Mouse (Mus musculus) gastrocnemius, postnatal 25 days (tissue): ENCODE results near the gene Serpina16. TPM values are rescaled to one million over a fixed set of nuclear protein-coding genes. Genes with fewer than 3 reads are reported as not detected.
"Not testable (repeated sequence)": the region's sequence is repeated elsewhere in the genome, so short reads cannot be mapped to it uniquely, and the experiment has no call there.

Experiments used
- DNase-seq: peaks from one replicate; pipeline ENCODE4 v3.0.0; 2022
- long read RNA-seq, 2 experiments: library from polyadenylated mRNA; stranded (forward); transcript quantifications; one replicate each; pipeline ENCODE4 v2.0.0; 2021
- total RNA-seq, 2 experiments: library from RNA; stranded (reverse); gene quantifications; 1 replicate in 1 of 2; 2 replicates in 1 of 2; pipeline ENCODE4 v1.2.3; 2021

The Serpina16 gene
- not detected for total RNA-seq
- long read RNA-seq, experiment 1 = 0 reads
- long read RNA-seq, experiment 2 = 0 reads

DNA sequence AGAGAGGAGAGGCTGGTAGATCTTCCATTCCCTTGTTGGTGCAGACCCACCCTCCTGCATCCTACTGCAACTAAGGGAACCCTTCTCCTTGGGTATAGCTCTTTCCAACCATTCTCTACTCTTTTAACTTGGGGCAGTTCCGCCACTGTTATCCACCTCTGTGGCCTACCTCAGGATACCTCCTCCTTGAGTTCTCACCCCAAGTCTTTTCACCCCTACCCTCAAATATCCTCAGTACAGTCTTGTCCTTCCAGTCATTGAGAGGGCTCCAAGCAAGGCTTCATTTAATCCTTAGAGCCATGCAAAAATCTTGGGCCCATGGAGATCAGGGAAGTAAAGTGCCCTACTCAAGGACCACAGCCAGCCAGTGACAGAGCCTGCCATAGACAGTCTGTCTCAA lies at the start of gene Serpina16:
TSS of gene Serpina16 (minus strand) at position 101 of the 400 bp plus-strand sequence.
- DNase-seq = no peak

DNA sequence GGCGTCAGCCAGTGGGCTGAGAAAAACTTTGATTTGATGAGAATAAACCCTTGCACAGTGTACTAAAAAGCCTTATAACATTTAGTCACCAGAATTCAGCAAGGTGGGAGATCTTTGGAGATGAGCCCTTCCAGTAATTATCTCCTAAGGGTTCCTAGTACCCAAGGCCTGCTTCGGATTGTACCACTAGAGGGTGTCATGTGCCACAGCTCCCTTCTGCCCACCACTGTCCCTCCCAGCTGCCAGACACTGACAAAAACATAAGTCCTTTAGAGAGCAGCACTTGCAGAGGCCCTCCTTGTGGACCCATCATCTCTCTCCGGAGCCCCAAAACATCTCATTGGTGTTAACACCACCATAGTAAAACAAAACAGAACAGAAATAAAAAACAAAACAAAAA lies 35.6 kb upstream of the Serpina16 start:
- DNase-seq = no peak

DNA sequence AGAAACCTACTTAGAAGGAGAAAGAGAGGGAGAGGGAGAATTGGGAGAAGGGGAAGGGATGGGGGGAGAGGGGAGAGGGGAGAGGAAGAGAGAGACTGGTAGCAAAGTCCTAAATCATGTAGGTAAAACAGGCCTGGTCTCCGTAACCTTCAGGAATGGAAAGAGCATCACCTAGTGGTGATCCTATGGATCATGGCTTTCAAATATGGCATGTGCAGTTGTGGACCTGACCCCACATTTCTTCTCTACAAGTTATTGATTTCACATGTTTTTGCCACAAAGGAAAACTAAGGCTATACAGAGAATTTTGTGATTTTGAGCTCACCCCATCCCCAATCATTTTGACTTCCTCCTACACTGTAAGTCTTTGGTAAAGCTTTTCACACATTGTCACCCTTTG lies 34.5 kb upstream of the Serpina16 start:
- DNase-seq = no peak

DNA sequence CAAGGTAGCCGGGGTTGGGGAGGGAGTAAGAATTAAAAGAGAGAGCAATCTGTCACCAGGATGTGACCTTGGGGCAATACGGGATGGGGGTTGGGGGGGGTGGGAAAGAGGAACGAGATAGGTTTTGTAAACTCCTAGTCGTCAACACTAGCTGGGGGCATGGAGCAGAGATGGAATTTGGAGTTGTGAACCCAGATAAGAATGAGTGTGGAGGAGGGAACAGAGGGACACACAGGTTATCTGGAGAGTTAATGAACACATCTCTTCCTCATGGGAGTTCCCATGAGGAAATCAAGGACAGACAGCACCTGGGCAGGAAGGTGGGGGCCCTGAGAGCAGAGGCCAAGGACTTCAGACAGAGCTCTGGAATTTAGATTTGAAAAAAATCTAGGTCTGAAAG lies 30.2 kb upstream of the Serpina16 start:
- no peak for DNase-seq

DNA sequence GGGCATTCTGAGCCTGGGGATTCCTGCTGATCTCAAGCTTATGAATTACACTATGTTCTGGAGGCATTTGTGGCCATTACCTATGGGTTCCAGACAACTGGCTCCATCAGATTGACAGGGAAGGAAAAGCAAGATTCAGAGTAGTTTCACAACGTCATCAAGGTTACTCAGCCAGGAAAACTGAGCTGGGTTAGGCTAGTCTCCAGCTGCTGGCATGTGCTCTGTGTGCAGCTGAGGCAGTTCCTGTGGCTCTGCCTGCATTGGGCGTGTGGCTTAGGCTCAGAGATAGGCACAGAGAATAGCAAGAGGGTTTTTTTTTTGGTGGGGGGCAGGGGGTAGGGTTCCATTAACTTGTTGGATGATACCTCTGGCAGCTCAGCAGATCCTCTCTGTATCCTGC lies 29.6 kb upstream of the Serpina16 start:
- DNase-seq = peak; percentile 14

DNA sequence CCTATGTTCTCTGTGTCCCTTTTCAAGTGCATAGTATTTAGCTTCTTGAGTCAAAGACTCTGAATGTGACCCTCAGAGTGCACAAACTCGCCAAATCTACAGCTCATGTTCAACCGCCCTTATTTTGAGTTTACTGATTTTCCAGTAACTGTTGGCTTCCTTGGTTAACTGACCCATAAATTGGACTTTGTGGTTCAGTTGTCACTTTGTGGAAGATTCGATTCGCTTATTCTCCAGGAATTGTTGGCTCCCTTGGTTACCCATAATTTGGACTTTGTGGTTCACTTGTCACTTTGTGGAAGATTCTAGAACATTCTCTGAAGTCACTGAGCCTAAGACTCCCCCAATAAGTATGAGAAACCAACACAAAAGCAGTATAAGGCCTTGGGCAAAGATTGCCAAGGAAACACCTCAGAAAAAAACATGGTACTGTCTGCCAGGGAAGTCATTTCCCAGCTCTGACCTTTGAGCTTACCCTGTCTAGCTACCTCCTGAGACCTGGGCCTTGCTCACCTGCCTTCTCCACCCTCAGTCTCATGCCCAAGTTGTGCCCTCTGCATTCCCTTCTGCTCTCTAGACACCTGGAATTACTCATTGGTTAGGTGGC lies 24.3 kb upstream of the Serpina16 start:
- no peak for DNase-seq

DNA sequence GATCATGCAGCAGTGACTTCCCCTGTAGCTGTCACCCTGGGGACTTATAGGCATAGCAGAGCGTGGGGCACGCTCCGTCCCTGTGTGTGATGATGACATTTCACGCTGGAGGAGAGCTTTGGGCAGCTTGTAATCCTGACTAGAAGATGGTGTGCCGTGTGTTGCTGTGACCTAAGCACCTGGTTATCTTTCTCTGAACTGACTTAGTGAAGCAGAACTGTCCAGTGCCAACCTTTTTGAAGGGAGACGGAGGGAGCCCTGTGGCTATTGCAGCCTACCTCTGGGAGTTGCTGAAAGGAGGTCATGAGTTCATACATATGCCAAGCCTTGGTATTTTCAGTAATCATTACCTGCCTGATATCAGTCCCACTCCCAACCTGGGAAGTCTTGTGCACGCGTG lies 19.5 kb upstream of the Serpina16 start, which contains the start of gene Serpina1f:
TSS of gene Serpina1f (minus strand) at position 101 of the 400 bp plus-strand sequence.
- DNase-seq = no peak

DNA sequence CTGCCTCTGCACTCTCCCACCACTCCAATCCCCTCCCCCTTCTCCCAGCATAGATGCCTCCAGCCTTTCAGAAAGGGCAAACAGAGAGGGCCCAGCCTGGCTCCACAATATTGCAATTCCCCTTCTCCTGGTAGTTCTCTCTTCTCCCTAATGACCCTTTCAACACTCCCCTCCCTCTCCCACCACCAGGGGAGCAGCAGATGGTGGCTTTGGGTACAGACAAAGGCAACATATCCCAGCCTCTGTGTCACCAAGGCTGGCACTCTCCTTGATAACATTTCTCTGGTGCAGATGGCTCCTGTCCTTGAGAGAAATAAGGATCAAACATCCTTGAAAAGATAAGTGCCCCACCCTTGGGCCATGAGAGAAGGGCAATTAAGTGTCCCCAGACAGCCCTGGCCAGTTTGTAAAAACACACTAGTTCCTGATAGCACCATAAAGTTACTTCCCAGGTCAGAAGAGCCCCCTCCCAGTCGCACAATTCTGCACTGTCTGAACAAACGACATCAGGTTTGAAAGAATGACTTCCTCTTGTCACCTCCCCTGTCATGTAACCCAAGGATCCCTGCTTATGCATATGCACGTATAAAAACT lies 12.4 kb upstream of the Serpina16 start:
- DNase-seq = no peak

DNA sequence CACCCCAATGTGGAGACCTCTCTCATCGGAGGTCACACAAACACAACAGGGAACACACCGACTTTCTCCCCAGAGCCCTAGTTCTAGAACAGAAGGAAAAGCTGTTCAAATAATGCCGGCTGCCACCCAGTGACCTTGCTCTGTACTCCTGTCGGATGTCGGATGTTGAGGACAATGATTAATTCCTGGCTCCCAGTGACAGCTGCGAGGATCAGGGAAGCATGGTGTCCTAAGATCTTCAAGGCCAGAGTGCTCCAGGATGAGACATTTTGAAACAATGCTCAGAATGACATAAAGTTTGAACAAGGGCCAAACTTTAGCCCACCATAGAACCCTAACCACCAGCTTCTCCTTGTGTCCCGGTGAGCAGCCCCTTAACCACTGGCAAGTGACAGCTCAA lies 11.1 kb upstream of the Serpina16 start:
- DNase-seq = no peak

DNA sequence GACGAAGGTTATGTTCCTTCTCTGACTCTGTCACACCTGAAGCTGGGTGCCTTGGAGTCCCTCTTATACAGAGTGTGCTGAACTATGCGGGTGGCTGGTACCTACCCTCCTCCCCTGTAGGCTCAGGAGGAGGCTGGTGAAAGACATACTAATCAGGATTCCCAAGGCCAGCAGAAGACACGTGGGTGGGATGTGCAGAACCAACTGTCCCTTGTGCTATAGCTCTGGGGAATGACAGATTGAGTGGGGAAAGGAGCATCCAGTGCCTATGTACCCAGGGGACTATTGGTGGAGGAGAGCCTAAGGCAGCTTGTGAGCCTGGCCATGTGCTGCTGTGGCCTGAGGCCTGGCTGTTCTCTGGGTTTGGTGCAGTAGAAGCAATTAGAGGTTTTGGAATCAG lies 10.1 kb upstream of the Serpina16 start:
- no peak for DNase-seq

DNA sequence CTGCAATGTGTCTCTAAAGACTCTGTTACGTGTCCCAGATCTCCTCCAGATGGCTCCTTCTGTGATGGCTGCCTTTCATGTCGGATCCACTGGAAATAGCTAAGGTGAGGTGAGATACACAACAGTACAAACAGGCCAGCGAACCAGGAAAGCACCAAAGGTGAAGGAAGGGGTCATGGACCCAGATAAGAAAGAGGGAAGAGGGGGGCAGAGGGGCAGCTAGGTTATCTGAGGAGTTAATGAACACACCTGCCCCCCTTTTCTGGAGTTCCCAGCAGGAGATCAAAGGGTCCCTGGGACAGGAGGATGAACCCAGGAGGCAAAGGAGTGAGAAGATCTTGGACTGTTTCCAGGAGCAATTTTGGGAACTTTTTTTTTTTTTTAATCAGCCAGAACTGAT lies 9.4 kb upstream of the Serpina16 start:
- no peak for DNase-seq

DNA sequence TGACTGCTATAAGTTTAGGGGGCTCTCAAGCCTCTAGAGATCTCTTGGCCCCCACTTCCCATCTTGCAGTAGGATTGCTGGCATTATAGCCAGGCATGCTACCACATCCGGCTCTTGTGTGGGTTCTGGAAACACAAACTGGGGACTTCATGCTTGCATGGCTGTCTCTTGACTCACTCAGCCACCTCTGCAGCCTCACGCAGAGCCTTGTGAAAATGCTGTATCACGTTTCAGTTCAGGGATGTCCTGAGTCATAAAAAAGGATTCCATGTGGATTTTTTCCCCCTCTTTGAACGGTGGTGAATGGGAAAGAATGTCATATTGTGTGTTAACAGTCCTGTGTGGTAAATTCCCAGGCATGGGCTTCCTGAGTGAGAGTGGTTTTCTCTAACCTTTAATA lies 7.8 kb upstream of the Serpina16 start:
- DNase-seq = no peak

DNA sequence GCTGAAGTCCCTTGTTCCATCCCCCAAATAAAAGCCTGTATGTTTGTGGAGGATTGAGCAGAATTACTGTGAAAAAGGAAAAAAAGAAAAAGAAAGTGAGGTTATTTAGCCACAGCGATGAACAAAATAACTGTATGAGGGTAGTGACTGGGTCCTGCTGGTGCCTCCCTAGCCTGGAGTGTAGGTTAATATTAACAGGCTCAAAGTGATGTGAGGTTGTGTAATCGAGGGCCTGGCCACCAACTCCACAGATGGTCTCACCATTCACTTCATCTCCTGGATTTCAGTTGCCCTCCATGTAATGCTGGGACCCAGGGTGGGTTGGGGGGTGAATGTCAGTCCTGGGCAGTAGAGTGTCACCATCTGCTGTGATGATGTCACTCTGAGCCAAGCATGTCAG lies 5.8 kb upstream of the Serpina16 start:
- DNase-seq = no peak

DNA sequence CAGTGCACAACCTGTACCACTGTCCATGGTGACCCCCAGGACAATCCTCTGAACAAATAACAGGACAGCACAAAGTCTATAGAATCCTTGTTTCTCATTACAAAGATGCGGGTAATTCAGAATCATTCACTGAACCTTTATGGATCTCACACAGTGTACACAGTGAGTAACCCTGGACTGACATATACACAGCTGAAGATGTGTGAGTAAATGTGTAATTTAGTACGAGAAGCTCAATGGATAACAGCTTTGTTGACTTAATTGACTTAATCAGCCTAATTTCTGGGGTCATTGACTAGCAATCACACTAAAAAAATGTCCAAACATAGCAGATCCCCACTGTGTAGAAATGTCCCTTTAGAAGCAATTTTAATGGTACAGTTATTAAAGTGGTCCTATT lies 5.2 kb upstream of the Serpina16 start:
- DNase-seq = no peak

DNA sequence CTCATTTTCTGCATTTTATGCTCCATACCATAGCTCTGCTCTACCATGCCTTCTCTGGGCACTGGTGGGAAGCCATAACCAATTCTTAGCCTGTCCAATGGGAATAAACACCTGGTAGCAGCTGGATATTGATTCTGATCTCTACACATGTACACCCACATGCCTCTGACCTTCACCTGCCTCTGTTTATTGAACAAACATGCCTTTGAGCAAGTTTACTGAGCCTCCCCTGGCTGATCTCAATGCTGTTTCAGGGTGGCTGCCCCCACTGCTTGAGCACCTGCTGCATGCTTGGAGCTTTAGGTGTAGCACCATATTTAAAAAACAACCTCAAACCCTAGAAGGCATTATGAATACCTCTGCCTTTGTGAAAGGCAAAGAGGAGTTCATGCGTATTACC lies 3.9 kb upstream of the Serpina16 start:
- DNase-seq = not testable (repeated sequence)

DNA sequence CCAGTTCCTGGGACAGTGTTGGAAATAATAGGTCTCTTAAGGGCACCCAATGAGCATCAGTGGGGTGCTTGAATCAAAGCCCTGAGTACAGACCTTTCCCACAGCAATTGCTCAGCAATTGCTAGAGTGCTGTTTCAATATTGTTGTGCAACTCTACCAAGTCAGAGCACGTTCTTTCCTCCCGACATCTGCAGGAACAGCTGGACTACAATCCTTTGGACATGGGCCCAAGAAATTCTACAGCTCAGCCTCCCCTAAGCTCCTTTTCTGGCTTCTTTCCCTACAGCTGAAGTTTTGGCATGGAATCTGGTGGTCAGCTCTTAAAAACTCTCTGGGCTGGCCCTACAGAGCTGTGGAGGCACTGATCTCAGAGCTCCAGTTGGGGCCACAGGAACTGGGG lies 2.8 kb downstream of the Serpina16 start:
- DNase-seq = peak; percentile 24

DNA sequence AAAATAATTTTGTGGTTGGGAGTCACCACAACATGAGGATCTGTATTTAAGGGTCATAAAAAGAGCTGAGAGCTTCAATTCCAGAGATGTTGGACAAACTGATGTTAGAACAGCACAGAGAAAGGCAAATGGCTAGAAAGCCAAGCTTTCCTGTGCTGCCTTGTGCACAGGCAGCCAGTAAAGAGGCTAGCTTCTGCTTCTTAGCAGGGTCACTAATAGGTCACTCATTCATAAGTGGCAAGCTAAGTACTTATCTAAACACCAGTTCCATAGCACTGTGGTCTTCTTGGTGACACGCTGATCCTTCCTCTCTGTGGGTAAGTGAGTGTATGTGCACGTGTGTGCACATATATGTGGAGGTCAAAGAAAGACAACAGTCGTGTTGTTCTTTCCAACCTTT lies 4.5 kb downstream of the Serpina16 start:
- DNase-seq = no peak

DNA sequence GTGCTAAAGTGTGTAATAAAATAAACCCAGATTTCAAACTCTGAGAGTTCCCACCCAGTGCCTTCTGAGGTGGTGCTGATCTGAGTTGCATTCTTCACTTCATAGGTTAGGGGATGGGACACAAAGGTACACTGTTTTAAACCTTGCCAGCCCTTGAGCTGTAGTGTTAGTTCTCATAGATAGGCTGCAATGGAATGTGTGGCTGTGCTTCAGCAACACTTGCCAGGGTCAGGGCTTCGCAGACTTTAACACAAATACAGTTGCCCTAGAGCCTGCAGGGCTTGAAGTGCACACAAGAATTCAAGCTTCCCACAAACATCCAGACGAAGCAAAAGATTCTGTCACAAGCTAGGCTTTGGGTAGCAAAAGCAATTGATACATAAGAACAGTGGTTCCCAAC lies 5.0 kb downstream of the Serpina16 start:
- DNase-seq = no peak

DNA sequence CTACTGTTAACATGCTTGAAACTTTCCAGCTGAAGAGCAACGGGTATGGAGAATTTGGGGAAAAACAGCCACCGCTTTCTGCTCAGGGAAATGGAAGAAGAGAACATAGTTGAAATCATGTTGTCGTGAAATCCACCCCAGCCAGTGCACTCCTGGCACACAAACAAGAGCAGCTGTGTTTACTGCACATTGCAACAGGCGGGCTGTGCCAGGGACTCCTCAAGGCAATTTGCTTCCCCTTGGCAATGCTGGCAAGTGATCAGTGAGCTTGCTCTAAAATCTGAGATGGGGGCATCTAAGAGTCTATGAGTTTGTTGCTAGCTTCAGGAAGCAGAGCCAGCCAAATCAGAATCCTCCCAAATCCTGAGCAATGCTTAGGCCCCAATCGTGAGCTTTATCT lies 5.6 kb downstream of the Serpina16 start:
- DNase-seq = no peak

DNA sequence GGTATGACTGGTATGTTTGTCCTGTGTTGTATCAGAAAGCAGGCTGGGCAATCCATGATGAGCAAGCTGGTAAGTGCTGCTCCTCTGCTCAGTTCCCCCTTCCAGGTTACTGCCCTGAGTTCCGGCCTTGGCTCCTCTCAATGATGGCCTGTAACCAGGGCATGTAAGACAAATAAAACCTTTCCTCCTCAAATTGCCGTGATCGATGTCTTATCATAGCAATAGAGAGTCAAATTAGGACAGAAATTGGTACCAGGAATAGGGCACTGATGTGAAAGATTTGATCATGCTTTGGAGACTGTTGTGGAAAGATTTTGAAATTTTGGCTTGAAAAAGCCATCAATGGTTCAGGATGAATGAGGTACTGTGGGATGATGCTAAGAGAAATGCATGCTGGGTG lies 10.7 kb downstream of the Serpina16 start:
- DNase-seq = no peak

DNA sequence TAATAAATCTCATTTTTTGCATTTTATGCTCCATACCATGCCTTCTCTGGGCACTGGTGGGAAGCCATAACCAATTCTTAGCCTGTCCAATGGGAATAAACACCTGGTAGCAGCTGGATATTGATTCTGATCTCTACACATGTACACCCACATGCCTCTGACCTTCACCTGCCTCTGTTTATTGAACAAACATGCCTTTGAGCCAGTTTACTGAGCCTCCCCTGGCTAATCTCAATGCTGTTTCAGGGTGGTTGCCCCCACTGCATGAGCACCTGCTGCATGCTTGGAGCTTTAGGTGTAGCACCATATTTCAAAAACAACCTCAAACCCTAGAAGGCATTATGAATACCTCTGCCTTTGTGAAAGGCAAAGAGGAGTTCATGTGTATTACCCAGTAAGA lies 13.9 kb downstream of the Serpina16 start:
- DNase-seq = not testable (repeated sequence)

DNA sequence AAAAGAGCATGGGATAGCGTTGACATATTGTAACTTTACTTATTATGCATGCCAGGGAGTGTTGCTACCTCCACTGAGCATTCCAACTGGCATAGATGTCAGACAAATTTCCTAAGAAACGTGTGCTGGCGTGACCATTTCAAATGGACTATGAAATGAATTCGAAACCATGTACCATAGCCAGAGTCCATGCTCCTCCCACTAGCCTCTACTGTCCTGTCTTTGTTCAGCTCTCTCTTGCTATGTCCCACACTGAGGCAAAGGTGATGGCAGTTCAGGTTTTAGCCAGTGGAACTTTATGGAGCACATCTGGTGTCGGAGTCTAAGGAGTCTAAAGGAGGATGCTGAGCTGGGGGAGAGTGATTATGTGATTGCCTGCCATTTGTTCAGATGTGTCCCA lies 15.9 kb downstream of the Serpina16 start:
- DNase-seq = no peak

DNA sequence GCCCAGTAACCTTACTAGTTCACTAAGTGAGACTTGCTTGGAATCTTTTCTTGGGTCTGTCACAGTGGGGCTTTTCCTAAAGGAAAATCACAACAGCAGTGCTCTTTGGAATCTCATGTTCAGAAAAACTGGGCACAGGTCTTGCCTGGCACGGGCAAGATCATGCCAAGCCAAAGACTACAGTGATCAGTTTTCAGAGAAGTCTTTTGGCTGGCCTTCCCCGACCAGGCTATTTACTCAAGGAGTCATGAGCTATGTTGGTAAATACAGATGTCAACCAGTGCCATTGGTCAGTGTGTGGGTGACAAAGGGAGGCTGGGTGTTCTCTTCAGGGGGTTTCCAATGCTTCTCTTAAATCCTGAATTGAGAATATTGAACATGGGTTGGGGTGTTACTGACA lies 16.8 kb downstream of the Serpina16 start:
- DNase-seq = no peak

DNA sequence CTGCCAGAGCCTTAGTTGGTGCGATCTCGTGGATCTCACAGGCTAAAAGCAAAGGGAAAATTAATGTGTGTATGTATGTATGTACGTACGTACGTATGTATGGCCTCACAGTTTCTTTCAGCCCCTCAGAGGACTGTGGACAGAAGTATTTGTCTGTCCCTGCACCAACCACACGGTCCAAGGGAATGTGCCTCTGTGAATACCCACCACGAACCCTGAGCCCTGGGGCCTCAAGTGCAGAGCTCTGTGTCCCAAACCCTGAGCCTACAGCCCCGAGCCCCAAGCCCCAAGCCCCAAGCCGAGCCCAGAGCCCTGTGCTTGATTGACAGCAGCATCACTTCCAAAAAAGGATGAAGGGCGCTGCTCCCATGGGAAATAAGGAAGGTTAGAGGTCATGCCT lies 17.9 kb downstream of the Serpina16 start:
- no peak for DNase-seq
